Mouse (Mus musculus): Measurements from ENCODE around the gene Cnih1. TPM values are rescaled to one million over a fixed set of nuclear protein-coding genes. Genes with fewer than 3 reads are reported as not detected.

Cnih1 gene
- polyA plus RNA-seq, 1 experiment from 2014 or later, result 180 TPM

DNA sequence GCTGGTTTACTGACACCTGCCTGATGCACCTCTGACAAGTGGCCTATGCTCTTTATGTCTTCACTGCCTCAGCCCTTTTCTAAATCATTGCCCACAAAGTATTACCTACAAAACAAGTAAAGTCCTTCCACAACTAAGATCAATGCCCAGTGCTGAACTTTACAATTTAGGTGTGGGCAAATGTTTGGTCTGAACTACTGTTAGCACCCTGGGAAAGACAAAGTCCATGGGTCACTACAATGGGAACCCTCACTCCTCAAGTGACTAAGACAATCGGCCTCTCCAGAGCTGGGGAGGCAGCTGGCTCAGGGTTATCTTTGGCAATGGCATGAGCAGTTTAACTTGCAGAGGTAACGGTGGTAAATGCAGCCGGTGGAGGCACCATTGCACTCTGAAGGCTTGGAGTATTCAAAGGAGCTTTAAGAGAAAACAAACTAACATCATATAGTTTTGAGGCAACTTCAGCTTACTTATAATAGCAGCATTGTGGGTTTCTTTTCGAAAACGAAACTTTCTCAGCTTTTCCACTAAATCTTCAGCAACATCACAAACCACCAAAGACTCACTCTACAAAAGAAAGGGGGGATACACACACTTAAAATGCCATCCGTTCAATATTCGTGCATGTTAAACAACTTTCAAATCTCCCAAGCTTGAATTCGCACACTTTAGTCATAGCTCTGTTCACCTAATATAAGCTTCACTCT is 28.9 kb upstream of the Cnih1 start:
- no peak for ATAC-seq
- WGBS, result 94% methylated on average over 8 of the region's 8 CpGs
- Histone ChIP-seq H3K4me2 (replicated peaks) (no peak overlapping the region), H3K9ac (replicated peaks) (no peak overlapping the region), H3K27ac (no peak overlapping the region), H3K27me3 (no peaks in the 10 kb centered on the region), H3K4me1 (replicated peaks) (peaks cover 21% of the 10 kb centered on the region), H3K9me3 (no peaks in the 10 kb centered on the region), H3K36me3 (peaks cover 38% of the 10 kb centered on the region), H3K4me3 (replicated peaks) (no peak overlapping the region)

DNA sequence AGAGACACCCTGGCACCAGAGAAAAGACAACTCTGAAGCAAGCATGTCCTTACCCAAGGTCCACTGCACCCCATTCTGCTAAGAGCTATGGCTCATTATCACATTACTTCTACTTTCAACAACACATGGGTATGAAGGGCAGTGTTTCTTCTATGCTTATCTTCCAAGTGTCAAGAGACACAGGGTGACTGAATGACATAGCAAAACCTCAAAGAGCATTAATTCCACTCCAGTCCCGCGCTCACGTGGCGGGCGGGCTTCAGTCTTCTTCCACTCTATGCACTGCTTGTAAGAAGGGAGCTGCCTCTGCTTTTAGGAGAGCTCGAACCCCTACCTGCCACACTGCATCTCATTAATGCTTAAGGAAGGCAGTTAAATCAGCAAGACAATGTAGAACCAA is 27.4 kb upstream of the Cnih1 start:
- Histone ChIP-seq H3K4me1 (replicated peaks) (peaks cover 13% of the 10 kb centered on the region), H3K9me3 (no peaks in the 10 kb centered on the region), H3K36me3 (peaks cover 49% of the 10 kb centered on the region), H3K9ac (replicated peaks) (no peak overlapping the region), H3K4me2 (replicated peaks) (no peak overlapping the region), H3K4me3 (replicated peaks) (no peak overlapping the region), H3K27me3 (no peaks in the 10 kb centered on the region), H3K27ac (no peak overlapping the region)
- 85% methylated on average over 6 of the region's 6 CpGs for WGBS
- ATAC-seq, result no peak

DNA sequence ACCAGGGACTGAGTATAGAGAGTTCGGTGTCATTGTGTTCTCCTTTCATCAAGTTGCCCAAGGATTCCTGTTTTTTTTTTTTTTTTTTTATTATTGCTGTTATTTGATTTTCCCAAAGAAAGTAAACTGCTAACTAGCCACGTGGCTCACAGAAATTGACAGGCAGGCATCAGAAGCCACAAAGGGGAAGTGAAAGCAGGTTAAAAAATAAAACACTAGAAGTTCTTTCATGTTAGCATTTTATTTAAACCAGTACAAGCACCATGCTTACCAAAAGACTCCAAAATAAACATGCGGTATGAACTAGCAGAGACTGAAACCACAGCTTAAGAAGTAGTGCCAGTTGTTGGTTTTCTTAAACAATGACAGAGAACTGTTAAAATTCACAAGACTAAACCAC is 19.7 kb upstream of the Cnih1 start:
- H3K4me3 ChIP-seq (replicated peaks), result no peak overlapping the region
- H3K4me2 ChIP-seq (replicated peaks), result no peak overlapping the region
- H3K36me3 ChIP-seq, result peaks cover 30% of the 10 kb centered on the region
- no peak for ATAC-seq
- no peaks in the 10 kb centered on the region for H3K27me3 ChIP-seq
- H3K4me1 ChIP-seq (replicated peaks), result no peaks in the 10 kb centered on the region
- no peaks in the 10 kb centered on the region for H3K9me3 ChIP-seq
- no peak overlapping the region for H3K27ac ChIP-seq
- WGBS, result 72% methylated on average over 3 of the region's 3 CpGs
- H3K9ac ChIP-seq (replicated peaks), result no peak overlapping the region

DNA sequence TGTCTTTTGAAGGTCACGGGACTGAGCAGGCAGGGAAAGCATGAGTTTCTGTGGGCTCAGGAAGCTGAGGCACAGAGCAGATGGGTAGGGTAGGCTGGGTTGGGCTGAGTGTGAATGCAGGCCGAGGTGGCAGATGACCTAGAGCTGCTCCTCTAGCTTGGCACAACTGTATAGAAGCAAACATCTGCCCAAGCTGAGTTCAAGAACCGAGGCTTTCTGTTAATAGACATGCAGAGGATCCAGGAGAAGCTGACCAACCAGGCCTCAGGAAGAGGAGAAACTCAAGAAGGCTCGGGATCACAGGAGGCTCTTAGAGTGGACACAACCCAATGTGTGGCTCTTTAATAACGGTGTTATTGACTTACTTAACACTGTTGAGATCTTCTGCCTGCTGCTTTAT is 18.0 kb upstream of the Cnih1 start:
- H3K4me1 ChIP-seq (replicated peaks), result no peaks in the 10 kb centered on the region
- no peak overlapping the region for H3K4me3 ChIP-seq (replicated peaks)
- H3K36me3 ChIP-seq, result peaks cover 18% of the 10 kb centered on the region
- no peaks in the 10 kb centered on the region for H3K27me3 ChIP-seq
- H3K9me3 ChIP-seq, result no peaks in the 10 kb centered on the region
- H3K27ac ChIP-seq, result no peak overlapping the region
- 95% methylated on average over 5 of the region's 5 CpGs for WGBS
- ATAC-seq, result no peak
- H3K4me2 ChIP-seq (replicated peaks), result no peak overlapping the region
- no peak overlapping the region for H3K9ac ChIP-seq (replicated peaks)

DNA sequence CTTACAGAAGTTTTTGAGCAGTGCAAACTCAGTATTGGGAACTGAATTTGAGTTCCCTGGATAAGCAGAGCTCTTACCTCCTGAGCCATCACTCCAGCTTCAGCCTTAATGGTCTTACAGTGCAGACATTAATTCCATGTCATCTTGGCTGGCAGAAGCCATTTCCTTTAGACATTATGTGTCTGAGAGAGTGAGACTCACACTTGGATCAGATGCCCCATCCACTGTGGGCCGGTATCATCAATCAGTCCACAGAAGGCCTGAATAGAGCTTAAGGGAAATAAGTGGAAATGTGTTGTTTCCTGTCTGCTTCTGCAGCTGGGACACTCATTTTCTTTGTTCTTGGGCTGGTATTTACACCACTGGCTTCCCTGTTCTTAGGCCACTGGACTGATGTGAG is 15.6 kb upstream of the Cnih1 start:
- Histone ChIP-seq H3K27ac (no peak overlapping the region), H3K36me3 (peaks cover 16% of the 10 kb centered on the region), H3K9me3 (no peaks in the 10 kb centered on the region), H3K4me3 (replicated peaks) (no peak overlapping the region), H3K27me3 (no peaks in the 10 kb centered on the region), H3K4me1 (replicated peaks) (no peaks in the 10 kb centered on the region), H3K4me2 (replicated peaks) (no peak overlapping the region), H3K9ac (replicated peaks) (no peak overlapping the region)
- no peak for ATAC-seq
- 94% methylated on average over 1 of the region's 1 CpGs for WGBS

DNA sequence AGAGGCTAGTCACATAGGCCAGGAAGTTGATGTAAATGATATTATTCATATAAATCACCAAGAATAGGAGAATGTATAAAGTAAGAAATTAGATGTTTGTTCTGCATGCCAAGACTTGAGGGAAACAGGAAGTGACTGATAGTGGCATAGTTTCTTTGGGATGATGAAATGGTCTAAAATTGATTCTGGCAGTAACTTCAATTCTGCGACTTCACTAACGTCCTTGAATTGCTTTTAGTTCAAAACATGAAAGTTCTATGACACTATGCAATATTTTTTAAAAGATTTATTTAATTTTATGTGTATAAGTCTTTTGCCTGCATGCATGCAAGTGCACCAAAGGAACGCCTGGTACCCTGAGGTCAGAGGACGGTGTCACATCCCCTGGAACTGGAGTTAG is 15.0 kb upstream of the Cnih1 start:
- no peak overlapping the region for H3K9ac ChIP-seq (replicated peaks)
- no peak for ATAC-seq
- no peaks in the 10 kb centered on the region for H3K27me3 ChIP-seq
- H3K36me3 ChIP-seq, result peaks cover 16% of the 10 kb centered on the region
- no peaks in the 10 kb centered on the region for H3K4me1 ChIP-seq (replicated peaks)
- WGBS, result 94% methylated on average over 4 of the region's 4 CpGs
- H3K9me3 ChIP-seq, result no peaks in the 10 kb centered on the region
- H3K4me3 ChIP-seq (replicated peaks), result no peak overlapping the region
- no peak overlapping the region for H3K27ac ChIP-seq
- no peak overlapping the region for H3K4me2 ChIP-seq (replicated peaks)

DNA sequence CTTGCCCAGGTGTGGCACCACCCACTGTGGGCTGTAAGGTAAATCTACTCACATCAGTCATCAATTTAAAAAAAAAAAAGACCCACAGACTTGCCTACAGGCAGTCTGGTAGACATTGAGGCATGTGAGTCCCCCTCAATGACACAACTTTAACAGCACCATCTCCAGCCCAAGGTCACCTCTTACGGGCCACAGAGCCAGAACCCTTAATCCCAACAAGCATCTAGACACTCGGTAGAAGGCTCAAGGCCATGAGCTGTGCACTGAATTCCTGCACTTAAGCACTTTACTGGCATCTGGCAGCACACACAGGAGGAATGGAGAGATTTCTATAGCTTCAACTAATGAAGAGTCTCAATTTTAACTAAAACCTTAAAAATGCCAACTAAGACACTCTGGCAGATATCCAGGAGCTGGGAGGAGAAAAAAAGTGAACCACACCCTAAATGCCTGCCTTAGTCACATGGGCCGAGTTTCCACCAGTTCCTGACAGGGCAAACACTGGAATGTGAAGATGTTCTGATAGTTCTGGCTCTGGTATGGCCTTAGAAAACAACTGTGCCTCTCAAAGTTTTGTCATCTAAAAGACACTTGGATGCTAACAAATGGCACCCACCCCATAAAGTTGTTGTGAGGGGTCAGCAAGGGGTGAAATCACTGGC is 12.6 kb upstream of the Cnih1 start:
- H3K4me2 ChIP-seq (replicated peaks), result no peak overlapping the region
- H3K4me3 ChIP-seq (replicated peaks), result no peak overlapping the region
- no peaks in the 10 kb centered on the region for H3K4me1 ChIP-seq (replicated peaks)
- no peak overlapping the region for H3K9ac ChIP-seq (replicated peaks)
- ATAC-seq, result no peak
- no peaks in the 10 kb centered on the region for H3K27me3 ChIP-seq
- H3K36me3 ChIP-seq, result peaks cover 16% of the 10 kb centered on the region
- 91% methylated on average over 3 of the region's 3 CpGs for WGBS
- no peaks in the 10 kb centered on the region for H3K9me3 ChIP-seq
- no peak overlapping the region for H3K27ac ChIP-seq

DNA sequence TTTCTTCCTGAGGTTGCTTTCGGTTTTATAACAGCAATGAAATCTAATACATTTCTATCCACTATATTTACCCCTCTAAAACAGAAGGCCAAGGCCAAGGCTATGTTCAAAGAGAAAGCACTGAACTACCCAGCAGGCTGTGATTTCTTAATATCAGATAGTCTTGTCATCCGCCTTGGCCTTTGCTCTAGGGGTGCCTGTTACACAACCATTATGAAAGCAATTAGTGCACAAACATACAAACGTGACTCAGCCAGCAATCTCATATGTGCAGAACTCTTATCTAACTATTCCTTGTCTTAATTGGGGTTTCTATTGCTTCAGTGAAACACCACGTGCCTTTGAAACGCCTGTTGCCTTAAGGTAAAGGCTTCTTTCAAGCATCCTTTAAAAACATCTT is 5.9 kb upstream of the Cnih1 start:
- Histone ChIP-seq H3K9ac (replicated peaks) (no peak overlapping the region), H3K27ac (no peak overlapping the region), H3K4me1 (replicated peaks) (no peaks in the 10 kb centered on the region), H3K4me2 (replicated peaks) (no peak overlapping the region), H3K9me3 (no peaks in the 10 kb centered on the region), H3K36me3 (peaks cover 2% of the 10 kb centered on the region), H3K27me3 (no peaks in the 10 kb centered on the region), H3K4me3 (replicated peaks) (no peak overlapping the region)
- WGBS, result 95% methylated on average over 5 of the region's 5 CpGs
- no peak for ATAC-seq

DNA sequence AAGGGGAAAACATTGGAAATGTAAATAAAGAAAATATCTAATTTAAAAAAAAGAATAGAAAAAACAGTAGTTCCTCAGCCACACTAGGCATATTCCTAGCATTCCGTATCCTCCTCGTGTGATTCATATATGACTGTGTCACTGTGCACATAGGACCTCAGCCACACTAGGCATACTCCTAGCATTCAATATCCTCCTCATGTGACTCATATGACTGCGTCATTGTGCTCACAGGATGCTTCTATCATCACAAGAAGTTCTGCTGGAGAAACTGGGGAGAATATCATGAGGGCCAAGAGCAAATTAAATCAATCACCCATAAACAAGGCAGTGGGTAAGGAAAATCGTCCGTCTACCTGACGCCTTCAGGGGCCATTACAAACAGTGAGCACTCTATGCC is 2.5 kb upstream of the Cnih1 start:
- ATAC-seq, result no peak
- Histone ChIP-seq H3K9me3 (no peaks in the 10 kb centered on the region), H3K9ac (replicated peaks) (no peak overlapping the region), H3K4me3 (replicated peaks) (no peak overlapping the region), H3K4me1 (replicated peaks) (peaks cover 17% of the 10 kb centered on the region), H3K4me2 (replicated peaks) (no peak overlapping the region), H3K36me3 (no peaks in the 10 kb centered on the region), H3K27me3 (no peaks in the 10 kb centered on the region), H3K27ac (no peak overlapping the region)
- WGBS, result 94% methylated on average over 6 of the region's 6 CpGs

DNA sequence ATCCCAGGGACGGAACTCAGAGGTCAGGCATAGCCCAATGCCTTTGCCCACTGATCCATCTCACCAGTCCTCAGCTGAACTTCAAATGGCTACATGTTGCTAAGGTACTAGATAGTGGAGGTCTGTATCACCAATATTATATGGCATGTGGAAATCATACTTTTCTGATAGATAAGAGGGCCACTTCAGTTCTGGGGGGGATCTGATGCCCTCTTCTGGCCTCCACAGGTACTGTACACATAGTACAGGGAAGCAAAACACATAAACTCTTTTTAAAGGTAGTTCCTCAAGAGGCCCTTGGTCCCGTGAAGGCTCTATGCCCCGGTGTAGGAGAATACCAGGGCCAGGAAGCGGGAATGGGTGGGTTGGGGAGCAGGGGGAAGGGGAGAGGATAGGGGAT is 2.1 kb upstream of the Cnih1 start:
- no peak for ATAC-seq
- Histone ChIP-seq H3K36me3 (no peaks in the 10 kb centered on the region), H3K27ac (no peak overlapping the region), H3K4me1 (replicated peaks) (peaks cover 19% of the 10 kb centered on the region), H3K4me2 (replicated peaks) (no peak overlapping the region), H3K9me3 (no peaks in the 10 kb centered on the region), H3K9ac (replicated peaks) (no peak overlapping the region), H3K4me3 (replicated peaks) (no peak overlapping the region), H3K27me3 (no peaks in the 10 kb centered on the region)
- WGBS, result 72% methylated on average over 4 of the region's 4 CpGs

DNA sequence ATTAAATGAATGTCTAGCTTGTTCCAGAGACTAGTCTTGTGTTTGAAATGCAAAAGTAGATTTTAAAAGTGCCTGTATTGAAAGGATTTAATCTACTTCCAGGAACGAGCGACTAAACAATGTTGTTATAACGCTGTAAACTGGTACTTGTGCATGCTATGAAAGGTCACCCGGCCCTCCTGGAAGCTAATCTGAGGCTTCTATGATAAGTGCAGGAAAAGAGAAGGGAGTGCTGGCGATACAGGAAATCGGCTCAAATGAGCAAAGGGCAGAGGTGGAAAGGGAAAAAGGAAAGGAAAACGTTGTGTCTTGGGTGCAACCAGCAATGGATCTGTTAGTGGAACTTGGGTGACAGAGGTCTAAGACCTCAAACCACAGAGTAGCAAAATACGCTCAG is 292 bp upstream of the Cnih1 start:
- Histone ChIP-seq H3K4me3 (replicated peaks) (peak overlapping the region; percentile 81), H3K36me3 (no peaks in the 10 kb centered on the region), H3K4me2 (replicated peaks) (peak overlapping the region; percentile 84), H3K9me3 (no peaks in the 10 kb centered on the region), H3K27ac (peak overlapping the region; percentile 97), H3K27me3 (no peaks in the 10 kb centered on the region), H3K9ac (replicated peaks) (no peak overlapping the region; the same call in 1 of the 2 replicates), H3K4me1 (replicated peaks) (peaks cover 21% of the 10 kb centered on the region)
- peak; percentile 2; the same call in 1 of the 2 replicates for ATAC-seq
- 26% methylated on average over 8 of the region's 8 CpGs for WGBS

DNA sequence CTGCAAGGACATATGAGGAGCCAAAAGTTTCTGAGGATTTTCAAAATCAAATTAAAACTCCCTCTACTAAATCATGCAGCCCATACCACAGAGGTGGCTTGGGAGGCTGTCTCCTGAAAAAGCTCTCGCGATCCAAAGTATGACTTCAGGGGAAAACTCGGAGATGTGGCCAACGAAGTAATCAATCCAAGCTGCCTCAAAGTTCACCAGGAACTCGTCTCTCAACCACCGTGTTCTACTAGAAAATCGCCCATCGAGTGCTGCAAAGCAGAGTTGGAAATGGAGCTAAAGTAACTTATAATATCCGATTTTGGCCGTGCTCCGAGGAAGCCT is 791 bp downstream of the Cnih1 start:
- H3K4me1 ChIP-seq (replicated peaks), result peaks cover 21% of the 10 kb centered on the region
- H3K4me3 ChIP-seq (replicated peaks), result peak overlapping the region; percentile 81
- H3K27ac ChIP-seq, result peak overlapping the region; percentile 97
- WGBS, result under 1% methylated on average over 11 of the region's 11 CpGs
- H3K36me3 ChIP-seq, result peaks cover 8% of the 10 kb centered on the region
- H3K9me3 ChIP-seq, result no peaks in the 10 kb centered on the region
- H3K27me3 ChIP-seq, result no peaks in the 10 kb centered on the region
- peak overlapping the region; percentile 84 for H3K4me2 ChIP-seq (replicated peaks)
- H3K9ac ChIP-seq (replicated peaks), result peak overlapping the region; percentile 96
- no peak for ATAC-seq

DNA sequence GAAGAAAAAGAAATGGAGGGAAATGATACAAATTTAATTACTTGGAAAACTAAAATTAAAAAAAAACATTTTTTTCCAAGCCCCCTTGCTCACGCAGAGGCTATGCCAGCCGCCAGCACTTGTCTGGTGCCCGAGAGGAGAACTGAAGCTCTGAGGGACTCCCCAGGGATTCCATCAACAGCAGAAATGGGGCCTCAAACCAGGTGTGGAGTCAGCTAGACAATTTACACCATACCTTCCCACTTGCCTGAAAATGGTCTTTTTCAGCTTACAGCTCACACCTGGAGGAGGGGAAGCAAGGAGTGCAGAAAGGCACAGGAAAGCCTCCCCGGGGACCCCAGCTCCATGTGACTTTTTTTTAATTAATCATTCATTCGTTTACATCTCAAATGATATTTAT is 3.0 kb downstream of the Cnih1 start:
- 88% methylated on average over 5 of the region's 5 CpGs for WGBS

More for the DNA sequence above, 3.0 kb downstream of the Cnih1 start:
- H3K4me2 ChIP-seq (replicated peaks), result no peak overlapping the region
- peaks cover 21% of the 10 kb centered on the region for H3K4me1 ChIP-seq (replicated peaks)
- no peaks in the 10 kb centered on the region for H3K9me3 ChIP-seq
- no peak overlapping the region for H3K27ac ChIP-seq
- H3K36me3 ChIP-seq, result peaks cover 25% of the 10 kb centered on the region
- H3K27me3 ChIP-seq, result no peaks in the 10 kb centered on the region
- no peak for ATAC-seq
- H3K4me3 ChIP-seq (replicated peaks), result no peak overlapping the region
- H3K9ac ChIP-seq (replicated peaks), result no peak overlapping the region

All from midbrain, embryonic 13.5 days (tissue).